Mouse (Mus musculus) embryonic fibroblast, embryonic 13.5 days (primary cell): ENCODE results near the gene Lpcat3. TPM values are rescaled to one million over a fixed set of nuclear protein-coding genes. Genes with fewer than 3 reads are reported as not detected.
A peak's percentile ranks its signal among the peaks of the same experiment; 100 is the strongest.

Experiments used
- H3K27ac ChIP-seq: 2 replicates; pipeline ENCODE4 v1.5.1; 2012; ENCODE audit warnings: low read length, control low read depth, inconsistent platforms; ENCODE audit not compliant: insufficient read depth
- H3K4me1 ChIP-seq: 2 replicates; pipeline ENCODE4 v1.6.1; 2011; ENCODE audit warnings: low read length; ENCODE audit not compliant: control insufficient read depth, insufficient read depth
- H3K4me3 ChIP-seq: 2 replicates; pipeline ENCODE4 v1.5.1; 2011; ENCODE audit warnings: mild to moderate bottlenecking, control low read depth, low read length; ENCODE audit not compliant: insufficient read depth
- CTCF ChIP-seq: IDR thresholded peaks from 2 replicates; pipeline ENCODE4 v1.5.1; 2011; ENCODE audit warnings: mild to moderate bottlenecking, control low read depth, low read length, moderate library complexity, borderline replicate concordance; ENCODE audit not compliant: insufficient read depth
- POLR2A ChIP-seq: IDR thresholded peaks from 2 replicates; pipeline ENCODE4 v1.6.1; 2011; ENCODE audit warnings: low read depth, mild to moderate bottlenecking, control low read depth, low read length, moderate library complexity
- polyA plus RNA-seq: library from polyadenylated mRNA; stranded (reverse); fragments of >200 nt; gene quantifications from 2 replicates; pipeline ENCODE4 v1.2.4, GENCODE M21; 2011; ENCODE audit warnings: low read depth; ENCODE audit not compliant: missing spikeins, insufficient read length

Lpcat3 gene
- polyA plus RNA-seq, 1 experiment: 51.4 TPM

GRCm38 (mm10) chr6:124742839-124743514 lies 80.2 kb downstream of the Lpcat3 start:
- H3K4me1 ChIP-seq: no peaks in the 10 kb centered on the region
- no peak overlapping the region for H3K4me3 ChIP-seq
- no peak for TF ChIP-seq POLR2A
- TF ChIP-seq CTCF: no peak
- H3K27ac ChIP-seq: no peak overlapping the region

GRCm38 (mm10) chr6:124743647-124744046 lies 80.8 kb downstream of the Lpcat3 start:
- Histone ChIP-seq H3K4me3 (no peak overlapping the region), H3K4me1 (no peaks in the 10 kb centered on the region), H3K27ac (no peak overlapping the region)
- TF ChIP-seq CTCF (no peak), POLR2A (no peak)

GRCm38 (mm10) chr6:124744755-124745321 lies 82.0 kb downstream of the Lpcat3 start:
- Histone ChIP-seq H3K27ac (no peak overlapping the region), H3K4me3 (no peak overlapping the region), H3K4me1 (no peaks in the 10 kb centered on the region)
- TF ChIP-seq CTCF (no peak), POLR2A (no peak)

GRCm38 (mm10) chr6:124745490-124746295 lies 82.9 kb downstream of the Lpcat3 start:
- H3K4me1 ChIP-seq: no peaks in the 10 kb centered on the region
- peak overlapping the region; percentile 9; the same call in 1 of the 2 replicates for H3K4me3 ChIP-seq
- TF ChIP-seq CTCF (peak; percentile 46; the same call in 1 of the 2 replicates), POLR2A (no peak)
- H3K27ac ChIP-seq: no peak overlapping the region

GRCm38 (mm10) chr6:124746296-124746605 lies 83.4 kb downstream of the Lpcat3 start:
- TF ChIP-seq POLR2A: no peak
- no peak for TF ChIP-seq CTCF
- no peak overlapping the region for H3K4me3 ChIP-seq
- H3K27ac ChIP-seq: no peak overlapping the region
- H3K4me1 ChIP-seq: no peaks in the 10 kb centered on the region

- no peaks in the 10 kb centered on the region for H3K4me1 ChIP-seq
- TF ChIP-seq CTCF: no peak
- no peak for TF ChIP-seq POLR2A
- H3K4me3 ChIP-seq: no peak overlapping the region
- no peak overlapping the region for H3K27ac ChIP-seq
Measured at GRCm38 (mm10) chr6:124746654-124747632, 84.1 kb downstream of the Lpcat3 start.

GRCm38 (mm10) chr6:124750405-124750804 lies 87.6 kb downstream of the Lpcat3 start:
- Histone ChIP-seq H3K4me1 (peaks cover 3% of the 10 kb centered on the region; the same call in 1 of the 2 replicates), H3K4me3 (no peak overlapping the region), H3K27ac (no peak overlapping the region)
- no peak for TF ChIP-seq CTCF

GRCm38 (mm10) chr6:124753861-124754260 lies 91.0 kb downstream of the Lpcat3 start:
- TF ChIP-seq CTCF: no peak
- TF ChIP-seq POLR2A: no peak
- Histone ChIP-seq H3K4me1 (peaks cover 8% of the 10 kb centered on the region), H3K4me3 (no peak overlapping the region), H3K27ac (no peak overlapping the region)

Other genes starting within 250 kb of the Lpcat3 start
- gene Pex5, start 248.0 kb upstream of the Lpcat3 start, polyA plus RNA-seq: 36.1 and 40.0 TPM in 2 replicates
- gene Clstn3, start 198.2 kb upstream of the Lpcat3 start, polyA plus RNA-seq: 0.38 and 0.44 TPM in 2 replicates
- 3.3 and 3.6 TPM in 2 replicates for gene C1rl, start 169.9 kb upstream of the Lpcat3 start, polyA plus RNA-seq
- 15.4 and 30.1 TPM in 2 replicates for gene C1ra, start 150.6 kb upstream of the Lpcat3 start, polyA plus RNA-seq
- gene C1s1, start 120.7 kb upstream of the Lpcat3 start, polyA plus RNA-seq: 17.0 and 50.4 TPM in 2 replicates
- gene C1rb, start 92.7 kb upstream of the Lpcat3 start, polyA plus RNA-seq: not detected in 2 replicates
- 0.42 TPM in 1 of 2 replicates, not detected in the other for gene C1s2, start 26.9 kb upstream of the Lpcat3 start, polyA plus RNA-seq
- gene Emg1, start 49.2 kb downstream of the Lpcat3 start, polyA plus RNA-seq: 67.1 and 68.9 TPM in 2 replicates
- 249 and 253 TPM in 2 replicates for gene Phb2, start 49.3 kb downstream of the Lpcat3 start, polyA plus RNA-seq
- gene Ptpn6, start 75.7 kb downstream of the Lpcat3 start, polyA plus RNA-seq: 0.53 and 4.3 TPM in 2 replicates
- gene Grcc10, start 78.3 kb downstream of the Lpcat3 start, polyA plus RNA-seq: 149 and 157 TPM in 2 replicates
- gene Gm45234, start 93.0 kb downstream of the Lpcat3 start, polyA plus RNA-seq: 0.58 and 0.63 TPM in 2 replicates
- 75.9 and 77.3 TPM in 2 replicates for gene Atn1, start 93.5 kb downstream of the Lpcat3 start, polyA plus RNA-seq
- 17.5 and 24.1 TPM in 2 replicates for gene Eno2, start 106.6 kb downstream of the Lpcat3 start, polyA plus RNA-seq
- gene Lrrc23, start 116.7 kb downstream of the Lpcat3 start, polyA plus RNA-seq: not detected in 2 replicates
- 9.1 and 11.7 TPM in 2 replicates for gene Spsb2, start 145.6 kb downstream of the Lpcat3 start, polyA plus RNA-seq
- gene Tpi1, start 151.3 kb downstream of the Lpcat3 start, polyA plus RNA-seq: 372 and 458 TPM in 2 replicates
- gene Usp5, start 166.5 kb downstream of the Lpcat3 start, polyA plus RNA-seq: 87.6 and 105 TPM in 2 replicates
- gene Cdca3, start 166.5 kb downstream of the Lpcat3 start, polyA plus RNA-seq: 42.0 and 61.1 TPM in 2 replicates
- 0.45 and 0.72 TPM in 2 replicates for gene Gnb3, start 177.2 kb downstream of the Lpcat3 start, polyA plus RNA-seq
- 72.7 and 76.7 TPM in 2 replicates for gene P3h3, start 194.7 kb downstream of the Lpcat3 start, polyA plus RNA-seq
- 0.55 and 0.63 TPM in 2 replicates for gene Gpr162, start 201.0 kb downstream of the Lpcat3 start, polyA plus RNA-seq
- gene Cd4, start 225.2 kb downstream of the Lpcat3 start, polyA plus RNA-seq: not detected in 2 replicates
- 1.2 TPM in 2 replicates for gene Lag3, start 248.7 kb downstream of the Lpcat3 start, polyA plus RNA-seq